Mouse (Mus musculus) R1 (cell line): ENCODE results near the gene Psma4.

Source experiments
- DNase-seq: peaks from one replicate; pipeline ENCODE4 v3.0.0-alpha.2; 2018; ENCODE audit warnings: low read depth, low spot score

The Psma4 gene

DNA sequence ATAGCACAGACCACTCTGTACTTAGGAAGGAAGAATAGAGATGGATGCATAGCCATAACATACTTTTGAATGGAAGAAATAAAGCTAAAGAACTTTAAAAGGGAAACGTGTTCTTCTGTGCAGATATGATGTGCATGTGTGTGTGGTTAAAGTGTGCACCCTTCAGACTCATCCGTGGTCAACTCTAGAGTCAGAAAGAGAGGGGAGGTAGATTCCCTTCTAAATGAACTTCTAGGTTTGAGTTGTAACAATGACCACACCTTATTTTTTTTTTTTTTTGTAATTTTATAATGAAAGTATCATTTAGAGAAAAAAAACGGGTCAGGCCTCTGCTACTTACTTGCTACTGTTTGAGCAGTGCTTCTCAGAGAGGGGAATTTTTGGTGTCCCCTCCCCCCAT, 39.8 kb downstream of the Psma4 start:
- no peak for DNase-seq

- peak; percentile 71 for DNase-seq
Measured at GRCm38 (mm10) chr9:54994381-54994780, 43.8 kb downstream of the Psma4 start.

- DNase-seq = no peak
Measured at GRCm38 (mm10) chr9:54995645-54996044, 45.1 kb downstream of the Psma4 start.

- no peak for DNase-seq
Measured at GRCm38 (mm10) chr9:55003609-55004008, 53.0 kb downstream of the Psma4 start.
